Mouse (Mus musculus) spleen, postnatal 4 days (tissue): ENCODE results near the gene Taf11.
A peak's percentile ranks its signal among the peaks of the same experiment; 100 is the strongest.

Experiments used
- DNase-seq, 2 experiments: peaks; one replicate each; pipeline ENCODE4 v3.0.0; 2022; ENCODE audit warnings: low spot score in 2 of 2

Taf11 gene

GRCm38 (mm10) chr17:27920676-27921075 lies 11.0 kb upstream of the Taf11 start:
- DNase-seq = no peak

GRCm38 (mm10) chr17:27916366-27916765 lies 6.7 kb upstream of the Taf11 start:
- no peak for DNase-seq

GRCm38 (mm10) chr17:27914742-27915141 lies 5.1 kb upstream of the Taf11 start:
- no peak for DNase-seq

DNA sequence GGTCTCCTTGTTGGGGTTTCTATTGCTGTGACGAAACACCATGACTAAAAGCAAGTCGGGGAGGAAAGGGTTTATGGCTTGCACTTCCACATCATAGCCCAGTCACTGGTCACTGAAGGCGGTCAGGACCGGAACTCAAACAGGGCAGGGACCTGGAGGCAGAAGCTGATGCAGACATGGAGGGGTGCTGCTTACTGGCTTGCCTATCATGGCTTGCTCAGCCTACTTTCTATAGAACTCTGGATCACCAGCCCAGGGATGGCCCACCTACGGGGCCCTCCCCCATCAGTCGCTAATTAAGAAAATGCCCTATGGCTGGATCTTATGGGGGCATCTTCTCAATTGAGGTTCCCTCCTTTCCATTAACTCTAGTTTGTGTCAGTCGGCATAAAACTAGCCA lies 1.7 kb upstream of the Taf11 start:
- DNase-seq = no peak

- DNase-seq = peak; percentile 83 to 94
These were observed 589 bp downstream of the Taf11 start, which contains the start of gene Anks1 for GRCm38 (mm10) chr17:27908888-27909621. Gene Anks1 (plus strand): TSS chr17:27909306.

DNA sequence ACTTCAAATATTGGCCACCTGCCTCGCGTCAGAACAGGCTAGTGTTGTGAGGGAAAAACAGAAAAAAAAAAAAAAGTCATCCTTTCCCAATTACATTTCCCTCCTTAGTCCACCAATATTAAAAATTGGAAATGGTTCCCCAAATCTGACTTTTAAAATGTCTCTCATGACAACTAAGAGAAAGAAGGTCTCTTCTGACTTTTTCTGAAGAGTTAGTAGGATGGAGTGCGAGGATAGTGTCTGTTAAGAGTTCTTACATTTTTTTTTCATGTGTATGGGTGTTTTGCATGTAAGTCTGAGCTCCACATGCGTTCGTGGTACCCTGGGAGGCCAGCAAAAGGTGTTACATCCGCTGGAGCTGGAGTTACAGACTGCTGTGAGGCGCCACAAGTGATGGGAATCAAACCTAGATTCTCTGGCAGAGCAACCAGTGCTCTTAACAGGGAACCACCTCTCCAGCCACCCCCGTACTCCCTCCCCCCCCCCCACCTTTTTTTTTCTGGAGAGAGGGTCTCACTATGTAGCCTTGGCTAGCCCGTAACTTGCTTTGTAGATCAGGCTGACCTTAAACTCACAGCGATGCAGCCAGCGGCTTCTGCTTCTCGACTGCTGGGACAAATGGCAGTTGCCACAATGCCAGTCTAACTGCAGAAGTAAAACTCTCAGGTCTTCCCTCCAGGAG lies 1.3 kb downstream of the Taf11 start:
- no peak for DNase-seq

DNA sequence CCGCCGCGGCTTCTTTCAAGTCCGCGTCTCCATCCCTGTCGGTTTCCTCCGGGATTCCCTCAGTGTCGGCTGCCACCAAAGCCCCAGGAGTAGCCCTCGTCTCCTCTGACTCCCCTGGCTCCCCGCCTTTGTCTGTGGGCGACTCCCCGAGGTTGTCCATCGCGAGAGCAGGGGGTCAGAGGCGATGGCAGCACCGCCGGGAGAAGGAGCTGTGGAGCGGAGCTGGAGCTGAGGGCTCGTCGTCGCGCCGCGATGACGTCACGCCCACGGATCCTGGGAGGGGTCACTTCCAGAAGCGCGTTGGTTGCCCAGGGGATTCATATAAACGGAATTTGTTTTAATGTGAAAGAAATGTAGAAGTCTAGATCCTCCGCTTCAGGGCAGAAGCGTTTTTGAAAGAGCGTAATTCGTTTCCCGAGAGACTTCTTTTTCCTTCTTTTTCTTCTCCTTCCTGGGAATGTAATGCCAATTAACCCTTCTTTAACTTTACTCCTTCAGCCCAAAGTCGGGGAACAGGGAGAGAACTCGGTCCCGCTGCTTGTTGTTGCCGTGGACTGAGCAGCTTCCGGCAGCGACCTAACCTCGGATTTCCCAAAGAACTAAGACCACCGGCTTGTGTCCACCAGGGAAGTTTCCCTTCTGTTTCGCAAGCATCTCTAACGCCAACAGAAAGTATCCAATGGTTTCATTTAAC lies 2.0 kb downstream of the Taf11 start:
- peak; percentile 91 to 96 for DNase-seq

DNA sequence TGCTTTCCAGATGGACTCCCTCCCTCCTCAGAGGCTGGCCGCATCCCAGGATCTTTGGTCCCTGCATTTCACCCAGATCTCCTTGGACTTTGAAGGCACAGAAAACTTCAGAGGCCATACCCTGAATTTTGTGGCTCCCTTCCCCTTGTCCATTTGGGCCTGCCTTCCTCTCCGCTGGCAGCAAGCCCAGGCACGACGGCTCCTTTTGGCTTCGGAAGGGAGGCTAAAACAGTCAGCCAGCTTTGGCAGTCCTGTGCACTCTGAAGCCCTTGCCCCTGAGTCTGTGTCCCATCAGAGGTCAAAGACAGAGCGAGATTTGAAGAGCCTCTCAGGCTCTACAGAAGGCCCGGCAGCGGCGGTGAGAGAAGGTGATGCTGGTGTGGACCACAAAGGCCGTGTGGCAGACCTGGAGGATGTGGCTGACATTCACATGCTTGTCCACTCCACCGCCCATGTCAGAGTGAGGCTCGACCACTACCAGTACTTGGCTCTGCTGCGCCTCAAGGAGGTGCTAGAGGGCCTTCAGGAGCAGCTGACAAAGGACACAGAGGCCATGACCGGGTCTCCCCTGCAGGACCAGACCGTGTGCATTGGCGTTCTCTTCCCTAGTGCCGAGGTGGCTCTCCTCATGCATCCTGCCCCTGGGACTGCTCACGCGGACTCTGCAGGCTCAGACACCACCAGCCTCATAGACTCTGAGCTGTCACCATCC lies 23.0 kb downstream of the Taf11 start:
- no peak for DNase-seq

DNA sequence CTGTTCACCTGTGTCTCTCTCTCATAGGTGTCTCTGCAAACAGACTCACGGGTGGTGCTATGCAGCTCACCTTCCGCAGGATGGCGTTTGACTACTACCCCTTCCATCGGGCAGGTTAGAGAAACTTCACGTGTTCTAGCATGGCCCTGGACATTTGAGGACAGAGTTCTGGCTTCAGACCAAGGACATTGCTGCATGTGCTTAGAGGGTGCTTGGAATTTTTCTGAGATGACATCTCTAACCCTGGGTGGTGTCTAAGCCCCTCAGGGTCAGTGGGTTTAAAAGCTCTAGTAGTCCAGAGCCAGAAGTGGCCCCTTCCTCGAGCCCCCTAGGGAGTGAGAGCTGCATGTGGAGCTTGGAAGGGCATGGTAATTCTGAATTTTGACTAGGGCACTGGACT lies 25.6 kb downstream of the Taf11 start:
- DNase-seq = no peak

DNA sequence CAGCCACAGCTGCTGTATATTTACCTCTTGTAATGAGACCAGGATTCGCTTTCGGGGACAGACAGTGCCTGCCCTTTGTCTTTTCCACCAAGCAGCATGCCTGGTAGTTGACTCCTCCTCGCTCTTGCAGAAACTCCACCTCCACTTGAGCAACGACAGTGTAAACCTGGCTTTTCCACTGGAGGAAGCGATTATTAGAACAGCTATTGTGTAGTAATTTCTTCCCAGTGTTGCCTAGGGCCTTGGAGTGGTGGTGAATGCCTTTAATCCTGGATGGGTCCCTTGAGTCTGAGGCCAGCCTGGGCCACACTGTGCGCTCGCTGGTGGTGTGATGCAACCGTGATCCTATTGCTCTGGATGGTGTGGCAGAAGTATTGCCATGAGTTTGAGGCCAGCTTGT lies 26.5 kb downstream of the Taf11 start:
- DNase-seq = no peak

- DNase-seq = no peak
These were observed 28.1 kb downstream of the Taf11 start for GRCm38 (mm10) chr17:27881518-27881917.

GRCm38 (mm10) chr17:27874510-27874909 lies 35.1 kb downstream of the Taf11 start:
- DNase-seq = peak in 1 of 2 experiments; percentile 32

- DNase-seq = no peak
These were observed 36.1 kb downstream of the Taf11 start for GRCm38 (mm10) chr17:27873583-27873982.

DNA sequence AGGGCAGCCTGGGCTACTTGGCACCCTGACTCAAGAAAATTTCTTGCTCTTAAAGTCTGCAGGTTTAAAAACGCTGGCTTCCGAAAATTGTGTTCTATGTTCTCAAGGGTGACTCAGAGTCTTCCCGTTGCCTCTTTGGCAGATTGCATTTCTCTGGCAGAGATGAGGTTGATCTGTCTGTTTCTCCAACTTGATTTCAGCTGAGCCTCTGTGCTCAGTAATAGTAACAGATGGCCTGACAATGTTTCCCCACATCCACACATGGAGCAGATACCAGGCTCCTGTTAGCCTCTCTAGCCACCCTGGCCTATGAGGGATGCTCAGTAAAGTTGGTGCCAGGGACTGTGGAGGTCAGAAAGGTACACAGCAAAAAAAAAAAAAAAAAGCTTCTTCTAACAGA lies 37.8 kb downstream of the Taf11 start:
- DNase-seq = no peak

- no peak for DNase-seq
These were observed 42.9 kb downstream of the Taf11 start for GRCm38 (mm10) chr17:27866737-27867136.

- no peak for DNase-seq
These were observed 44.2 kb downstream of the Taf11 start for GRCm38 (mm10) chr17:27865461-27865860.

- no peak for DNase-seq
These were observed 50.5 kb downstream of the Taf11 start for GRCm38 (mm10) chr17:27859131-27859530.

DNA sequence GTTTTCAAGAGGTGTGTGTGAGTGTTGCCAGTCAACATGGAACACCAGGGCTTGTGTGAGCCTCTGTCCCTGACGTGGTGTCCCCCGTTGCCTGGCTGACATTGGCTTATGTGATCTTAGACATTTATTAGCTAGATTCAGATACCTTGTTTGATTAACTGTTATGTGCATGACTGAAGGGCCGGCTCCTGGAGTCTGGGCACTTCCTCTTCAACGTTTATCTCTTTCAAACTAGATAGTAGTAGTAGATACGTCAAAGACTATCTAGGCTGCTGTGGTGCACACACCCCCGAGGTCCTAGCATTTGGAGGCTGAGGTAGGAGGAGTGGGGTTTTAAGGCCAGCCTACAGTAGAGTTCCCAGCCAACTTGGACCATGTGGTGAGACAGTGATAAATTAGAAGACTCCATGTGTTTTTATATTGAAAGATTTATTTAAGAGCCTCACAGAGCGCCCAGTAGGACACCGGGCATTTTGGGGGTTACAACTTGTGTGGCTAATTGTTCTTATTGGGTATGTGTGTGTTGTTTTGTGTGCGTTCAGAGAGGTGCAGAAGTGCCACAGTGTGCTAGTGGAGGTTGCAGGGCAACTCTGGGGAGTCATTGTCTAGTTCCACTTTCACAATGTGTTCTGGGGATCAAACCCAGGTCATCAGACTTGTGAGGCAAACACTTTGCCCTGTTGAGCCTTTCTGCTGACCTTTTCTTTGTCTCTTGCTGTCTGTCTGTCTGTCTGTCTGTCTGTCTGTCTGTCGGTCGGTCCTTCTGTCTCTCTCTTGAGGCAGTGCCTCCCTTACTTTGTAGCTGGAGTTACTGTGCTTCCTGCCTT lies 51.8 kb downstream of the Taf11 start:
- DNase-seq = peak in 1 of 2 experiments; percentile 43

DNA sequence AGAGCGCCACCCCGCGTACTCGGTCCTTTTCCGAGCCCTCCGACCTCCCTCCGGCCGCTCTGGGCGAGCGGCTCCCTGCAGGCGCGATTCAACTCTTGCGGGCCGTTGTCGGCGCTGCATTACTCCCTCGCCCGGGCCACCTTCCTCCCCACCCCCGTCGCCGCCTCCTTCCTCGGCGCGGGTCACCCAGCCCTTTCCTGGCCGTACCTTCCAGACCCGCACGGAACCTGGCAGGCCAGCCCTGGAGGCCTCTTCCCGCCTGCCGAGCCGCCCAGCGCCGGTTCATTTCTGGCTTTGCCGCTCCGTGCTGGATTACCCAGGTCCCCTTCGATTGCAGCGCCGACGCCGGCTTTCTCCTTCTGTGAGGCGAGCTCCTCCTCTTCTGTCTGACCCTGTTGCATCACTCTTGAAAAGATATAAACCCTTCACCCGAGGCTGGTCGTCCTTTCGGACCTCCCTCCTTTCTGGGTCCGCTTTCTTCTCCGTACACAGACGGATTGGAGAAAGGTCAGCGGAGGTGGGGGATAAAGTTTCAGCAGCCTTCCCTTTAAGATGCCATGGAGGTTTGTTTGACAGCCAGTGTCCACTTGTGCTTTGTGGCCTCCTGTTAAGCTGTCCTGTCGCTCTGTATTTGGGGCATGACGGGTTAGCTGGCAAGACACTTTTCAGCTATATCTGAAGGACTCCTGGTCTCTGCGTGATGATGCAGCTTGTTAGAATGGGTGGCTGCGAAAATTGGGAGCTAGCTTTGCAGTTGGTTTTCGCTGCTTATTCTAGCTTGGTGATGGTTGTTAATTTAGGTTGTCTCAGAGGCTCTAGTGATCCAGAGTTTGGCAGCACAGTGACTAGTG lies 52.6 kb downstream of the Taf11 start:
- peak; percentile 61 to 84 for DNase-seq

GRCm38 (mm10) chr17:27856265-27856797 lies 53.3 kb downstream of the Taf11 start, which contains the start of gene Uhrf1bp1:
Gene Uhrf1bp1 (plus strand): TSS chr17:27856441.
- peak; percentile 84 to 94 for DNase-seq
